Mouse (Mus musculus): ENCODE data around the gene Samsn1. TPM values are rescaled to one million over a fixed set of nuclear protein-coding genes. Genes with fewer than 3 reads are reported as not detected.

Gene Samsn1
- polyA plus RNA-seq, 1 experiment: 1.0 TPM

DNA sequence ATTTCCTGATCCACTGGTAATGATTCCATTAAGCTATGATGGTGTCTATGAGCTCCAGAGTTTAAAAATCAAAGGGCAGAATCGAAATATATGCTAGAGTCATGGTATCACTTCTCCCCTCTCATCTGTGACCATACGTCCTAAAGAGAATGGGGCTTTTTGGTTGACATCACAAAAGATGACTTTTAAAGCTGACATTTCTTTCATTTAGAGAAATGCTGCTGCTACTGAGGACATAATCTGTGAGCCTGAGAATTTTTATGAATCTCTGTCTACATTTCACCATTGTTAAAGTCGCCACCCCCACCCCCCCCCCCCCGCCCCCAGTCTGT, 91.9 kb downstream of the Samsn1 start:
- DNase-seq (ENCODE audit: low read depth): no peak
- TF ChIP-seq POLR2A (IDR thresholded peaks at IDR 0.05; ENCODE audit: borderline replicate concordance, extremely low read depth, insufficient read depth, insufficient read length, poor library complexity, severe bottlenecking): no peak
- no peak for TF ChIP-seq CTCF (IDR thresholded peaks at IDR 0.05; ENCODE audit: borderline replicate concordance, extremely low read depth, insufficient read depth, insufficient read length)

DNA sequence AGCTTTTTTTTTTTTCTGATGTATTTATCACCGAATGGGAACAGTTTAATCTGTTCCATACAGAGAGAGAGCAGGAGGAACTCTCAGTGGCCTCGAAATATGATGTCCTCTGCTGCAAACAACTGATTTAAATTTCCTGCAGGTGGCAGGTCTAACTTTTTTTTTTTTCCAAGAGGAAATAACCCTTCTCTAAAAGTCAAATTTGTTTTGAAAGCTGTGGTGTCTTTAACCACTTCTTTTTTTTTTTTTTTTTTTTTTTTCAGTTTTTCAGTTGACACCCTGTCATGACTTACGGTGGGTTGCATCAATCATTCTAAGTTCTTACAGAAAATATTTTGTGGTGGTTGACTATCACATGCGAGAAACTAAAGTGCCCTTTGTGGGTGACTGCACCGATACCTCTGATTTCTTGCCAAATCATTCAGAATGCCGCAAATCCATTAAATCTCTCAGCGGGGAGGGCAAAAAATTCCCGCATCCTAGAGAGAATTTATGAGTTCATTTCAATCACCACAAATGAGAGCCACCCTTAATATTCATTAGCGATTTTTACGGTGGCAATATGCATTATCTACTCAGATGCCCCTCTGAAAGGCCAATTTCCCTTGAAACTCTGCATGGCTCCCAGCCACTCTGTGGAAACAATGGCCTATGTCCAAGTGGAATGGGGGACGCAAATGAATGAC, 92.4 kb downstream of the Samsn1 start:
- peak; percentile 67 for DNase-seq (ENCODE audit: low read depth)
- TF ChIP-seq POLR2A (IDR thresholded peaks at IDR 0.05; ENCODE audit: borderline replicate concordance, extremely low read depth, insufficient read depth, insufficient read length, poor library complexity, severe bottlenecking) (no peak), CTCF (IDR thresholded peaks at IDR 0.05; ENCODE audit: borderline replicate concordance, extremely low read depth, insufficient read depth, insufficient read length) (no peak)

- no peak for DNase-seq (ENCODE audit: low read depth)
Observed at GRCm38 (mm10) chr16:75926511-75926910, 95.6 kb downstream of the Samsn1 start.

DNA sequence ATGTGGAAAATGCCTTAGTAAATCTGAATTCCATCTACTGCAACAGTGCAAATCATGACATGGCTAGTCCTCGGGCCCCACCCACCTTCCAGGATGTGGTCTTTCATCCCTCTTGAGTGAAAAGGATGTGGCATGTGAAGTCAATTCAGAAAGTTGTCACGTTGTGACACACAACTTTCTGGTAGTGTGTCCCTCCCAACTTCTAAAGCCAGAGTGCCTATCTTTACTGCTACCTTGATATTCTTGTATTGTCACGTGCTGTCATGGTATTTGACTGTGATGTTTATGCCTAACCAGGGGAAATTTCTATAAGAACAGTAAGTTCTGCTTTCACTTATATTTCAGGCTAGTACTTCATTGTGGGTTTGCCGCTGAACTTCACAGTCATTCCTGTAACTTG, 101.2 kb downstream of the Samsn1 start:
- no peak for TF ChIP-seq POLR2A (IDR thresholded peaks at IDR 0.05; ENCODE audit: borderline replicate concordance, extremely low read depth, insufficient read depth, insufficient read length, poor library complexity, severe bottlenecking)
- no peak for TF ChIP-seq CTCF (IDR thresholded peaks at IDR 0.05; ENCODE audit: borderline replicate concordance, extremely low read depth, insufficient read depth, insufficient read length)
- DNase-seq (ENCODE audit: low read depth): no peak

More at GRCm38 (mm10) chr16:75926511-75926910, 95.6 kb downstream of the Samsn1 start:
- TF ChIP-seq POLR2A (IDR thresholded peaks at IDR 0.05; ENCODE audit: borderline replicate concordance, extremely low read depth, insufficient read depth, insufficient read length, poor library complexity, severe bottlenecking) (no peak), CTCF (IDR thresholded peaks at IDR 0.05; ENCODE audit: borderline replicate concordance, extremely low read depth, insufficient read depth, insufficient read length) (no peak)

- no peak for DNase-seq (ENCODE audit: low read depth)
- no peak for TF ChIP-seq POLR2A (IDR thresholded peaks at IDR 0.05; ENCODE audit: borderline replicate concordance, extremely low read depth, insufficient read depth, insufficient read length, poor library complexity, severe bottlenecking)
- TF ChIP-seq CTCF (IDR thresholded peaks at IDR 0.05; ENCODE audit: borderline replicate concordance, extremely low read depth, insufficient read depth, insufficient read length): no peak
Observed at GRCm38 (mm10) chr16:75919298-75919697, 102.8 kb downstream of the Samsn1 start.

DNA sequence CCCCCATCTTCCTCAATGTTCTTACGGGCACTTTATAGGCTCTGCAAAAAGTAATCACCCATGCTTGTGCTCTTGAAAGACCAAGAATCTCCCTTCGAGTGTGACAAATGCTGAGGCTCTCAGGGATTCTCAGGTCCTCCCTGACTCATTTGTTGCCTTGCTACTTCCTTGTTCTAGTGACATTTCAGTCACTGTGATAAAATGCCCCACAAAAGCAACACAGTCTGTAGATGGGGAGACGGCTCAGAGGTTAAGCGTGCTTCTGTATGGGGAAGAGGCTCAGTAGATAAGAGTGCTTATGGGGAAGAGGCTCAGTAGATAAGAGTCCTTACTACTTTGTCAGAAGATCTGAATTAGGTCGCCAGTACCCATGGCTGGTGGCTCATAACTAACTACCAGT, 104.4 kb downstream of the Samsn1 start:
- no peak for DNase-seq (ENCODE audit: low read depth)
- TF ChIP-seq CTCF (IDR thresholded peaks at IDR 0.05; ENCODE audit: borderline replicate concordance, extremely low read depth, insufficient read depth, insufficient read length) (no peak), POLR2A (IDR thresholded peaks at IDR 0.05; ENCODE audit: borderline replicate concordance, extremely low read depth, insufficient read depth, insufficient read length, poor library complexity, severe bottlenecking) (no peak)

- no peak for DNase-seq (ENCODE audit: low read depth)
- TF ChIP-seq CTCF (IDR thresholded peaks at IDR 0.05; ENCODE audit: borderline replicate concordance, extremely low read depth, insufficient read depth, insufficient read length): no peak
- TF ChIP-seq POLR2A (IDR thresholded peaks at IDR 0.05; ENCODE audit: borderline replicate concordance, extremely low read depth, insufficient read depth, insufficient read length, poor library complexity, severe bottlenecking): no peak
Observed at GRCm38 (mm10) chr16:75912051-75912450, 110.0 kb downstream of the Samsn1 start.

DNA sequence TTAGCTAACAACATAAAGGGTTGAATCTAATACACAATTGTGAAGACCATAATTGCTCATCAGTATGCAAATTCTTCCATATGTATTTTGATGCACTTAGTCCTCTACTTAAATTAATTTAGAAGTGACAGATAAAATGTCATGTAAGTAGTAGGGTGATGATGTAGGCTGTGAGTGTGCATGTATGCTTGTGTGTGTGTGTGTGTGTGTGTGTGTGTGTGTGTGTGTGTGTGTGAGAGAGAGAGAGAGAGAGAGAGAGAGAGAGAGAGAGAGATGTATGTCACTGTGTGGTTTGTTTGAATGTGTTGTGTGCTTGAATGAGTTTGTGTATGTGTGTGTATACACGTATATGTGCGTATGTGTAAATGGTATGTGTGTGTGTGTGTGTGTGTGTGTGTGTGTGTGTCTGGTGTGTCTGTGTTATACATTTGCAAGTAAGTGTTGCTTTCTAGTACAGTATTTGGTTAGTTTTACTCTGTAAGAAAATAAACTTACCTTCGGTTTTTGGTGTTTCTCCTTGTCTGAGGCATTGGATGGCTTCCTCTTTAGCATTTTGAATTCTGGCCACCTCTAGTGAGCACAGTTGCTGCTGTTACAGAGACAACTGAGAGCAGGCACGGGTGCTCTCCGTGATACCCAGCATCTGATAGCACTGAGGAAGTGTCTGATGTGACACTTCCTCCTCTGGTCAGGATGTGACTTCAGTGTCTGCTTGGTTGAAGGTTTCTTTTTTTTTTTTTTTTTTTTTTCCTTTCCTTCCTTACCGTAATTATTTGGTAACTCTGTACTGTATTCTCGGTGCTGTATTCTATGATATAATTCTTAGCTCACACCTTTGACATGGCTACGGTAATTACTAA, 113.2 kb downstream of the Samsn1 start:
- TF ChIP-seq POLR2A (IDR thresholded peaks at IDR 0.05; ENCODE audit: borderline replicate concordance, extremely low read depth, insufficient read depth, insufficient read length, poor library complexity, severe bottlenecking) (no peak), CTCF (IDR thresholded peaks at IDR 0.05; ENCODE audit: borderline replicate concordance, extremely low read depth, insufficient read depth, insufficient read length) (no peak)
- DNase-seq (ENCODE audit: low read depth): no peak

DNA sequence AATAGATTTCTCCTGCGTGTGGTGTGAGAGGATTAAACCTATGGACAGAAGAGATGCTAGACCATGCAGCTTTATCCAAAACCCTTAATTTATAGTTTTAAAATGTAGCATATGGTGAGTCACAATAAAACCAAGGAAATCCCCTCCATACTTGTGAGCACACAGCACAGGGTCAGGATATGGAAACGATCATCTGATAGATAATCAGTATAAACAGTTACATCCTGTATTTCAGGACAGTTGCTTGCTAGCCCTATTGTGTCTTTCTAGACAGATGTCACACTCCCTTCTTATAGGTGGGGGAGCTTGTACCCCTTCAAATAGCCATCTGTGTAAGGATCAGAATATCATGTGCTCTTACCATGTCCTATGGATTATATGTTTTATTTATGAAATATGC, 115.3 kb downstream of the Samsn1 start:
- no peak for TF ChIP-seq CTCF (IDR thresholded peaks at IDR 0.05; ENCODE audit: borderline replicate concordance, extremely low read depth, insufficient read depth, insufficient read length)
- no peak for TF ChIP-seq POLR2A (IDR thresholded peaks at IDR 0.05; ENCODE audit: borderline replicate concordance, extremely low read depth, insufficient read depth, insufficient read length, poor library complexity, severe bottlenecking)
- no peak for DNase-seq (ENCODE audit: low read depth)

- TF ChIP-seq CTCF (IDR thresholded peaks at IDR 0.05; ENCODE audit: borderline replicate concordance, extremely low read depth, insufficient read depth, insufficient read length): no peak
- no peak for TF ChIP-seq POLR2A (IDR thresholded peaks at IDR 0.05; ENCODE audit: borderline replicate concordance, extremely low read depth, insufficient read depth, insufficient read length, poor library complexity, severe bottlenecking)
- no peak for DNase-seq (ENCODE audit: low read depth)
Observed at GRCm38 (mm10) chr16:75906260-75906659, 115.8 kb downstream of the Samsn1 start.

DNA sequence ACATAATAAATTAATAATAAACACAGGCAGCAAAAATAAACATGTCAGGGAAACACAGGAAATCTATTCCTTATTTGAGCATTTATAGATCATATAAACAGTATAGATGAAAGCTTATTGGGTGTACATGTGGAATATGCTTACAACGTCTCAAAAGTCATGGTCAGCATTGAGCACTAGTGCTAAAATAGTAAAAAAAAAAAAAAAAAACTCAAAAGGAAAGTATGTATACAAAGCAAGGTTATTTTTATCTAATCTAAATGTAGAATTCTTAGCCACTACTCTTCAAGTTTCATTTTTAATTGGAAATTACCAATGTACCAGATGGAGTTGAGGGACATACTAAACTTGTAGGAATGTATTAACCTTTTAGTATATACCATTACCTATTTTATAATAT, 116.8 kb downstream of the Samsn1 start:
- no peak for TF ChIP-seq CTCF (IDR thresholded peaks at IDR 0.05; ENCODE audit: borderline replicate concordance, extremely low read depth, insufficient read depth, insufficient read length)
- no peak for TF ChIP-seq POLR2A (IDR thresholded peaks at IDR 0.05; ENCODE audit: borderline replicate concordance, extremely low read depth, insufficient read depth, insufficient read length, poor library complexity, severe bottlenecking)
- DNase-seq (ENCODE audit: low read depth): no peak
